Mouse (Mus musculus) heart, postnatal 14 days (tissue): ENCODE measurements around the gene Olfr597. TPM values are rescaled to one million over a fixed set of nuclear protein-coding genes. Genes with fewer than 3 reads are reported as not detected.
"Not testable (repeated sequence)": the region's sequence is repeated elsewhere in the genome, so short reads cannot be mapped to it uniquely, and the experiment has no call there.

ENCODE experiments used
- DNase-seq, 2 experiments: peaks; one replicate each; pipeline ENCODE4 v3.0.0; 2021 to 2022
- intact Hi-C: fragments of 180-260 bp; cut with DNase I; formaldehyde crosslinking; loops from one replicate; pipeline ENCODE4 v1.15.1; 2025
- long read RNA-seq, 2 experiments: library from polyadenylated mRNA; stranded (forward); transcript quantifications; one replicate each; pipeline ENCODE4 v2.0.0; 2021
- microRNA-seq, 2 experiments: library from miRNA; unstranded; fragments of <30 nt; microRNA quantifications; one replicate each; pipeline ENCODE4 v1.2.0; 2021 to 2022
- total RNA-seq, 2 experiments: library from RNA; stranded (reverse); gene quantifications; 2 replicates each; pipeline ENCODE4 v1.2.3; 2021

Gene Olfr597
- total RNA-seq: not detected
- long read RNA-seq, experiment 1: 0 reads
- long read RNA-seq, experiment 2: 0 reads

DNA sequence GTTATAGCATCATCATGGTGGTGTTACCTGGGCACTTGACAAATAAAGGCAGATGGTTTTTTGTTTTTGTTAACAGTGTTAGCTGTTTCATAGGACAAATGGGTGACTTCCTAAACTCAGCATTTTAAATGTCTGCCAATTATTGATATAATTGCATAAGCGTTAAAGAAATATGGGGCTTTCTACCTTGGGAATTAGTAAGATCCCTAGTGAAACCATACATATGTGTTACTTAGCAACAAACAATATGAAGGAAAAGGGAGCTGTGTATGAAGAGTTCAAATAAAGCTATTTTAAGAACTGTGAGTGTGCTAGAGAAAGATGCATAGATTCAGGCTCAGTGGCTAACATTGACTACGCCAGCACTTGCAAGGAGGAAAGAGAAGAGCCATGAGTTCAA is at the start of gene Olfr597:
Gene Olfr597, plus strand, starts transcription at position 301 of the 400 bp plus-strand sequence.
- DNase-seq, intact Hi-C loops: not testable (repeated sequence)

- DNase-seq: not testable (repeated sequence)
- intact Hi-C loops: loop anchor here (5.0 kb wide), 1 partner anchor 82 kb away; the partner anchor contains the start of gene Olfr603
Observed at GRCm38 (mm10) chr7:103305348-103305747, 10.8 kb upstream of the Olfr597 start, which contains the start of gene Olfr596. TSS of gene Olfr596 (plus strand) at chr7:103305648.

DNA sequence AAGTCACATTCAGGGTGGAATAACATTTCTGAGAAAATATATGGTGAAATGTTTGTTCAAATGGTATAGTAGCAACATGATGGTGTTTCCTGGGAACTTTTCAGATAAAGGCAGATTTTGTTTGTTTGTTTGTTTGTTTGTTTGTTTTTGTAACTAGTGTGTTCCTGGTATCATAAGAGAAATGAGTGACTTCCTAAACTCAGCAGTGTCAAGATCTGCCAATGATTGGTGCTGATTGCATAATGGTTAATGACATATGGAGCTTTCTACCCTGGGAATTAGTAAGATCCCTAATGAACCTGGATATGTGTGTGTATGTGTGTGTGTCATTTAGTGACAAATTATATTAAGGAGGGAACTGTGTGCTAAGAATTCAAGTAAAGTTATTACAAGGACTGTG is 7.2 kb downstream of the Olfr597 start, which contains the start of gene Olfr598:
Gene Olfr598, plus strand, starts transcription at position 301 of the 400 bp plus-strand sequence.
- no peak for DNase-seq
- intact Hi-C loops: no loop called here

GRCm38 (mm10) chr7:103335617-103336016 is 19.5 kb downstream of the Olfr597 start, which contains the start of gene Olfr599:
TSS of gene Olfr599 (plus strand) at chr7:103335917.
- intact Hi-C loops: no loop called here
- DNase-seq: no peak

DNA sequence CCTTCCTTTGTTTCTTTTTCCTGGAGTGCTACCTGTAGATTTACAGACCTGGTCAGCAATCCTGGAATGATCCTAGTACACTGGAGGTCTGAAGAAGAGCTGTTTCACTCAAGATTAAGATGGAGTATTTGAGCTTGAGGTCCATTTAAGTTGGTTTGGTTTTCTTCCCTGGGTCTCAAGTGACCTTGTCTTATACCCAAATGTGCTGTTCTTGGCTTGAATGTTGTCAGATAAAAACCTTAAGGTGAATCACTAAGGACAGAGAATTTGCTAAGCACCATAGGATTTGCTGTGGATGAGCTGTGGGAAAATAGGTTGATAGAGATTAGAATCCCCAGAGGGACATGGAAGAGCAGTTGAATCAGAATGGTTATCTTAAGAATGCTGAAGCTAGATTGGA is 33.5 kb downstream of the Olfr597 start, which contains the start of gene Olfr600:
Gene Olfr600, minus strand, starts transcription at position 101 of the 400 bp plus-strand sequence.
- intact Hi-C loops: no loop called here
- no peak for DNase-seq

GRCm38 (mm10) chr7:103362555-103362954 is 46.4 kb downstream of the Olfr597 start, which contains the start of gene Olfr601:
TSS of gene Olfr601 (minus strand) at chr7:103362655.
- DNase-seq: no peak
- intact Hi-C loops: no loop called here

Small RNA genes within 50 kb of the gene (microRNA-seq; reads per million reads assigned to microRNA genes)
- gene Gm23550: 0 reads per million in 2 experiments

Other genes with a start within 250 kb of the Olfr597 start
- not detected for gene Olfr584, start 234.4 kb upstream of the Olfr597 start, total RNA-seq
- gene Olfr585, start 218.6 kb upstream of the Olfr597 start, total RNA-seq: not detected
- gene Olfr586, start 190.7 kb upstream of the Olfr597 start, total RNA-seq: not detected
- not detected for gene Olfr588-ps1, start 175.4 kb upstream of the Olfr597 start, total RNA-seq
- not detected for gene Olfr589, start 160.0 kb upstream of the Olfr597 start, total RNA-seq
- not detected for gene Olfr591, start 138.0 kb upstream of the Olfr597 start, total RNA-seq
- not detected for gene Olfr592, start 131.5 kb upstream of the Olfr597 start, total RNA-seq
- not detected for gene Olfr593, start 104.5 kb upstream of the Olfr597 start, total RNA-seq
- not detected for gene Olfr594, start 99.3 kb upstream of the Olfr597 start, total RNA-seq
- not detected for gene Usp17ld, start 63.8 kb upstream of the Olfr597 start, total RNA-seq
- not detected for gene Olfr596, start 10.7 kb upstream of the Olfr597 start, total RNA-seq
- not detected for gene Olfr598, start 7.3 kb downstream of the Olfr597 start, total RNA-seq
- gene Olfr599, start 19.6 kb downstream of the Olfr597 start, total RNA-seq: not detected
- gene Olfr600, start 33.4 kb downstream of the Olfr597 start, total RNA-seq: not detected
- gene Olfr601, start 46.3 kb downstream of the Olfr597 start, total RNA-seq: not detected
- gene Olfr603, start 69.9 kb downstream of the Olfr597 start, total RNA-seq: not detected
- not detected for gene Usp17lc, start 98.8 kb downstream of the Olfr597 start, total RNA-seq
- not detected for gene Olfr605, start 129.1 kb downstream of the Olfr597 start, total RNA-seq
- not detected for gene Olfr606, start 132.7 kb downstream of the Olfr597 start, total RNA-seq
- not detected for gene Olfr607, start 147.8 kb downstream of the Olfr597 start, total RNA-seq
- not detected for gene Olfr608, start 153.6 kb downstream of the Olfr597 start, total RNA-seq
- gene Olfr609, start 181.7 kb downstream of the Olfr597 start, total RNA-seq: not detected
- gene Olfr610, start 195.8 kb downstream of the Olfr597 start, total RNA-seq: not detected
- gene Olfr611, start 204.5 kb downstream of the Olfr597 start, total RNA-seq: not detected
- not detected for gene Olfr612, start 226.4 kb downstream of the Olfr597 start, total RNA-seq
- gene Olfr613, start 231.8 kb downstream of the Olfr597 start, total RNA-seq: not detected
- gene Olfr615, start 239.8 kb downstream of the Olfr597 start, total RNA-seq: not detected